Mouse (Mus musculus): Measurements from ENCODE around the gene Cldn3.

The Cldn3 gene

DNA sequence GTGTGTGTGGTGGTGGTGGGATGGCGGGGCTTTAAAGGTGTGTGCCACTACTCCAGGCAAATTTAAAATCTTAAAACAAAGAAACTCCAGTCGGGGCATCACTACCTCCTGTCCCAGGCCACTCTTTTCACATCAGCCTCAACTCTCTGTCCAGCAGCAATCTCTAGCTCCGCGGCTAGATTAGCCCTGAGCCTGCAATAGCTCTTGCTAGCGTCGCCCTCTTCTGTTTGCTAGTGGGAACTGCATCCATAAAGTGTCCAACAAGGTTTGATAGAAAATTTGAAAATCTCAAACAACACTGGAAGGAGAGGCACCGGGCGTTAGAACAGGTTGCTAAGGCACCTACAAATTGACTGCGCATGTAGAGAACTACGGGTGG lies 20.6 kb upstream of the Cldn3 start:
- peak; percentile 36; the same call in 1 of the 2 replicates for ATAC-seq (ENCODE audit: insufficient number of reproducible peaks, low FRiP score, low TSS enrichment)

DNA sequence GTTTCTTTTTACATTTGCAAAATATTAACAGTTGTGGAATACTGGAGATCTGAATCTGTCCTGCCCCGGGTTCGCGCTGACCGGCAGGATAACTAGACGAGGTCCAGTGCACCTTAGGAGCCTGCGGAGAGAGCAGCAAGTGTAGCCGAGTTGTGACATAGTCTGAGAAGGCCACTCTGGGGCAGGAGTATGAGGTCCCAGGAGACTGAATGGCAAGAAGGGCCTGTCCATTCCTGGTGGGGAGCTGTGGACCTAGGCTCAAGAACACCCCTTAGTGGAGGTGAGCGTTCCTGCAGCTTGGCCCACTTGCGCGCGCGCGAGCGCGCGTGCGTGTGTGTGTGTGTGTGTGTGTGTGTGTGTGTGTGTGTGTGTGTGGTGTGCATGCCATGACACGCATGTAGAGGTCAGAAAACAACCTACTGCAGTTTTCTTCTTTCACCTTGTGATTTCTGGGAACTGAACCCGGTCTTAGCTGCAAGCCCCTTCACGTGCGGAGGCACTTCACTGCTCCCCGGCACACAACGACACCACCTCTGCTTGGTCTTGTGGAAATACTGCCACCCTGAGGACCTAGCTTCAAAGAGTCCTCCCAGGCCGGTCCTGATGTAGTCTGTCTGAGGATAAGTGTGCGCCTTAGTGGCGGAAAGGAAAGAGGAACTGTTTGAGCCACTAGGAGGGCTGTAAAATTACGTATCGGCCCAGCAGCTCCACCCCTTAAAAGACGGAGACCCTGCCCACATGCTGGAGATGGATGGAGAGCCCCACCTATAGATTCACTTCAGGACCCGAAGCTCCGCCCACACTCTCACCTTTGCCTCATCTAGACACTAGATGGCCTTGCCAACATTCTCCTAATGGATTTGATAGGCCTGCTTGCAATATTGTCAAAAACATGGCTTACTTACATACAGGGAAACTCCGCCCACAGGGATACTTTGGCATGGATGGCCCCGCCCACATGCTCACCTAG lies 19.9 kb upstream of the Cldn3 start:
- ATAC-seq (ENCODE audit: insufficient number of reproducible peaks, low FRiP score, low TSS enrichment) = no peak

DNA sequence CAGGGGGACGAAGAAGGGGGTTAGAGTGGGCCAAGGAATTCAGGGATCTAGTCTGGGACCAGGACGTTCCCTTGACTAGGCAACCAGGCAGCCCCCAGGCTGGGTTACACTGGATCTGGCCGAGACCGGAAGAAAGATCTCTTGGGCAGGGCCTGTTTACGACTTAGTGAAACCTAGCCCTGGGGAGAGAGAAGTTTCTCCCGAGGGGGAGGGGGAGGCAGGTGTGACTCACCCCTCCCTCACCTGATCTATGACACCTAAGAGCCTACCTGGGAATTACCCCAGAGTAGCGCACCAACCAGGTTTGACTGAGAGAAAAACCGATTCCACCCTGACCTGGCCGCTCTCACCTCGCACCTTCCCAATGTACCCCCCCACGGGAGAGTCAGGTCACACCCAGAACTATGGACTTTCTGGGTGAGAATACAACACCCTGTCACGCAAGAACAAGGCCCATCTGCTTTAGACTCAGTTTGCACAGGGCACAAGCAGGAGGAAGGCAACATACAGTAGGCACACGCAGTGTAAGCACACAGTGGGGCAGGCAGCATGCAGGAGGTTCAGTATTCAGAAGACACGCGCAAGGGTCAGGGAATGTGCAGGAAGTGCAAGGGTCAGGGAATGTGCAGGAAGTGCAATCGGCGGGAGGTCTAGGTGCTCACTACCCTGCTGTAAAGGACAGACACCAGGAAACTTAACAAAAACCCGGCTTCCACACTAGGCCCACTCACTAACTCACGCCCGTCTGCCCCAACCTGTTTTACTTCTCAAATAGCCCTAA lies 18.7 kb upstream of the Cldn3 start:
- ATAC-seq (ENCODE audit: insufficient number of reproducible peaks, low FRiP score, low TSS enrichment) = no peak

- no peak for ATAC-seq (ENCODE audit: insufficient number of reproducible peaks, low FRiP score, low TSS enrichment)
Observed at GRCm38 (mm10) chr5:134970671-134971070, 15.3 kb upstream of the Cldn3 start.

GRCm38 (mm10) chr5:134973081-134973480 lies 12.9 kb upstream of the Cldn3 start:
- ATAC-seq (ENCODE audit: insufficient number of reproducible peaks, low FRiP score, low TSS enrichment) = no peak

- no peak for ATAC-seq (ENCODE audit: insufficient number of reproducible peaks, low FRiP score, low TSS enrichment)
Observed at GRCm38 (mm10) chr5:134973526-134973925, 12.5 kb upstream of the Cldn3 start.

- ATAC-seq (ENCODE audit: insufficient number of reproducible peaks, low FRiP score, low TSS enrichment) = no peak
Observed at GRCm38 (mm10) chr5:134974294-134974693, 11.7 kb upstream of the Cldn3 start.

GRCm38 (mm10) chr5:134974921-134975320 lies 11.1 kb upstream of the Cldn3 start:
- no peak for ATAC-seq (ENCODE audit: insufficient number of reproducible peaks, low FRiP score, low TSS enrichment)

GRCm38 (mm10) chr5:134976164-134976563 lies 9.8 kb upstream of the Cldn3 start:
- ATAC-seq (ENCODE audit: insufficient number of reproducible peaks, low FRiP score, low TSS enrichment) = no peak

GRCm38 (mm10) chr5:134976577-134977250 lies 9.3 kb upstream of the Cldn3 start:
- no peak for ATAC-seq (ENCODE audit: insufficient number of reproducible peaks, low FRiP score, low TSS enrichment)

DNA sequence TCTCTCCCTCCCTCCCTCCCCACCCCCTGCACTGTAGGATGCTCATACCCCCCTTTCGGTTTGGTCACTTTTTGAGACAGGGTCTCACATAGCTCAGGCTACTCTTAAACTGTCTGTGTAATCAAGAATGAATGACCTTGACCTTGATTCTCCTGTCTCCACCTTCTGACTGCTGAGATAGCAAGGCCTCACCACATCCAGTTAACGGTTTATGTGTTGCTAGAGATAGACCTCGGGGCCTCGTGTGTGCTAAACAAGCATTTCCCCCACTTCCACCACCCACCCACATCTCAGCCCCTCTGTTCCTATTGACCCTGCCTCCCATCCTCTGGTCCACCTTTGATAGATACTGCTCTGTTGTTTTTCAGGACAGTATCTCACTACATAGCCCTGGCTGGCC lies 8.2 kb upstream of the Cldn3 start:
- no peak for ATAC-seq (ENCODE audit: insufficient number of reproducible peaks, low FRiP score, low TSS enrichment)

DNA sequence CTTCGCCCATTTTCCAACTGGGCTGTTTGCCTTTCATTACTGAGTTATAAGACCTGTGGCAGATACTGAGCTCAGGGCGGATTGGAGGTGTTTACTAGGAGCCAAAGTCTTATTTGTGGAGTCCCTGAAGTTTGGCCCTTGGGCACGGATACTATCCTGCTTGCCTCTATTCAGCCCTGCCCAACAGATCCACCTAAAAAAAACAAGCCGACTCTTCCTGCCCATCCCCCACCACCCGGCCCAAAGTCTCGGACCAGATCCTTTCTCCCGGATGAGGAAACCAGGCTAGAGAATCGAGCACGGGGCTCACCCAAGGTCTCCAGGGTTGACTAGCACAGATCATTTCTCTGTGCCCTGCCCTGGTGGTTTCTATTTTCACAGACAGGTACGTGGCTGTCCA lies 4.9 kb upstream of the Cldn3 start:
- ATAC-seq (ENCODE audit: insufficient number of reproducible peaks, low FRiP score, low TSS enrichment) = no peak

DNA sequence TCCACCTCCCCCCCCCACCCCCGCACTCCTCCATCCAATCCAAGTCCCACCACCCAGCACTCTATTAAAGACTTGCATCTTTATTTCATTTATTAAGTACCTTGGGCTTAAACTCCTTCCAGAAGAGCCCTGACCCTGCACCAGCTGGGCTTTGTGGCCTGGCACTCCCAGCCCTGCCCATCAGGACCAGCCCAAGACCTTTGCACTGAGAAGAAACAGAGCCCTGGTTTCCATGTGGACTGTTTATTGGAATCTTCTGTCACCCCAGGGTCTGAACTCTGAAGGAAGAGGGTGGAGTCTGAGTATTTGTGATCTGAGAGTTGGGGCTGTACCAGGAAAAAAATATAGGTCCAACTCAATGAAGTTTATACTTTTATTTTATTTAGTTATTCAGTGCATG lies 2.9 kb upstream of the Cldn3 start:
- no peak for ATAC-seq (ENCODE audit: insufficient number of reproducible peaks, low FRiP score, low TSS enrichment)

GRCm38 (mm10) chr5:134983771-134984170 lies 2.2 kb upstream of the Cldn3 start:
- ATAC-seq (ENCODE audit: insufficient number of reproducible peaks, low FRiP score, low TSS enrichment) = no peak

- ATAC-seq (ENCODE audit: insufficient number of reproducible peaks, low FRiP score, low TSS enrichment) = no peak
Observed at GRCm38 (mm10) chr5:134986298-134987268, 569 bp downstream of the Cldn3 start.

DNA sequence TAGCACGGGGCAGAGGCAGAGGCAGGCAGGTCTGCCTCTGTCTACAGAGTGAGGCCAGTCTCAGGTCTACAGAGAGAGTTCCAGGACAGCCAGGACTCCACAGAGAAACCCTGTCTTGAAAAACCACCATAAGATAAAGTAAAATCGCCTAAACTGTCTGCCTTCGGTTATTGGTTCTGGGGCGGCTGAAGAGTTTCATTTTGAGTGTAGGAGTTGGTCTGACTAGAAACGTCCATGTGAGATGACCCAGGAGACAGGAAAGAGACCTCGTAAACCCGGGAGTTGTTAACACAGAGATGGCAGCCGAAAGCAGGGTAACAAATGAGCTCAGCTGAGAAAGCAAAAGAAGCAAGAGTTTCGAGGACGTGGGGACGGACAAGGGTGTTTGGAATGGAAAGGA lies 3.2 kb downstream of the Cldn3 start:
- ATAC-seq (ENCODE audit: insufficient number of reproducible peaks, low FRiP score, low TSS enrichment) = no peak

- ATAC-seq (ENCODE audit: insufficient number of reproducible peaks, low FRiP score, low TSS enrichment) = no peak
Observed at GRCm38 (mm10) chr5:134989741-134990140, 3.7 kb downstream of the Cldn3 start.

DNA sequence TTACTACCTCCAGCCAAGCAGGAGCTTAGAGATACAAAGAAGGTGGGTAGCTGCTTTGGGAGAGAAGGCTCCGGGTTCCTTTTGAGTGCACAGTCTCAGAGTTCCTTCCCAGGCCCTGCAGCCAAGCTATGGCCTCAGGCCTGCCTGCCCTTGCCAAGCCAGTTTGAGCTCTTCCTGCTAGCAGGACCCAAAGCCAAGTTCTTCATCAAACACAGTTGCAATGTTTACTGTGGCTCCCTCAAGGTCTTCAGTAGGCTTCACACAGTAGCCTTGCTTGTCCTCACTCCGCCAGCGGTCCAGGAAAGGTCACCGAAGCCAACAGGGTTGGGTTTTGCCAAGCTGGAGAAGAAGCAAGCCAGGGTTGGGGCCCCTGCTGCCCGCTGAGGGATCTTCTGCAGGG lies 6.6 kb downstream of the Cldn3 start:
- no peak for ATAC-seq (ENCODE audit: insufficient number of reproducible peaks, low FRiP score, low TSS enrichment)

GRCm38 (mm10) chr5:134998359-134998758 lies 12.3 kb downstream of the Cldn3 start:
- ATAC-seq (ENCODE audit: insufficient number of reproducible peaks, low FRiP score, low TSS enrichment) = no peak

- ATAC-seq (ENCODE audit: insufficient number of reproducible peaks, low FRiP score, low TSS enrichment) = no peak
Observed at GRCm38 (mm10) chr5:134999797-135000196, 13.8 kb downstream of the Cldn3 start.
